Mouse (Mus musculus) mouse trophoblast stem cell (cell line): ENCODE results near the gene Cyp2d10.
"Not testable (repeated sequence)": the region's sequence is repeated elsewhere in the genome, so short reads cannot be mapped to it uniquely, and the experiment has no call there.

Experiments used
- in situ Hi-C, 2 experiments: fragments of 300-500 bp; cut with MseI, MboI; formaldehyde crosslinking; loops; 2 replicates in 1 of 2; 3 replicates in 1 of 2; pipeline ENCODE4 v1.15.1; 2025

The Cyp2d10 gene

GRCm38 (mm10) chr15:82406981-82407380 is at the start of gene Cyp2d10:
Cyp2d10 (minus strand) TSS chr15:82407195.
- in situ Hi-C loops, result no loop called here

- in situ Hi-C loops, result not testable (repeated sequence)
Measured at GRCm38 (mm10) chr15:82456086-82456790, 49.2 kb upstream of the Cyp2d10 start.

- in situ Hi-C loops, result not testable (repeated sequence)
Measured at GRCm38 (mm10) chr15:82453501-82453900, 46.5 kb upstream of the Cyp2d10 start.

- in situ Hi-C loops, result not testable (repeated sequence)
Measured at GRCm38 (mm10) chr15:82452133-82452532, 45.1 kb upstream of the Cyp2d10 start.

GRCm38 (mm10) chr15:82450045-82450444 is 43.0 kb upstream of the Cyp2d10 start:
- in situ Hi-C loops, result not testable (repeated sequence)

GRCm38 (mm10) chr15:82445196-82445595 is 38.2 kb upstream of the Cyp2d10 start:
- in situ Hi-C loops, result loop anchor here (5.0 kb wide), 1 partner anchor 48 kb away; no protein-coding TSS in a partner anchor

- in situ Hi-C loops, result no loop called here
Measured at GRCm38 (mm10) chr15:82443658-82444057, 36.7 kb upstream of the Cyp2d10 start.

- in situ Hi-C loops, result no loop called here
Measured at GRCm38 (mm10) chr15:82437975-82438617, 31.1 kb upstream of the Cyp2d10 start.

GRCm38 (mm10) chr15:82435606-82436005 is 28.6 kb upstream of the Cyp2d10 start:
- in situ Hi-C loops, result no loop called here

GRCm38 (mm10) chr15:82435011-82435410 is 28.0 kb upstream of the Cyp2d10 start:
- in situ Hi-C loops, result no loop called here

- in situ Hi-C loops, result no loop called here
Measured at GRCm38 (mm10) chr15:82434541-82434940, 27.5 kb upstream of the Cyp2d10 start.

GRCm38 (mm10) chr15:82433621-82434020 is 26.6 kb upstream of the Cyp2d10 start:
- in situ Hi-C loops, result no loop called here

GRCm38 (mm10) chr15:82433137-82433536 is 26.1 kb upstream of the Cyp2d10 start, which contains the start of gene Cyp2d9:
Cyp2d9 (plus strand) TSS chr15:82433437.
- in situ Hi-C loops, result no loop called here

- in situ Hi-C loops, result no loop called here
Measured at GRCm38 (mm10) chr15:82423471-82423870, 16.5 kb upstream of the Cyp2d10 start.

GRCm38 (mm10) chr15:82422935-82423334 is 15.9 kb upstream of the Cyp2d10 start:
- in situ Hi-C loops, result no loop called here

GRCm38 (mm10) chr15:82418616-82419015 is 11.6 kb upstream of the Cyp2d10 start:
- in situ Hi-C loops, result no loop called here

GRCm38 (mm10) chr15:82416797-82417789 is 10.1 kb upstream of the Cyp2d10 start:
- in situ Hi-C loops, result no loop called here

GRCm38 (mm10) chr15:82407536-82407935 is 541 bp upstream of the Cyp2d10 start:
- in situ Hi-C loops, result no loop called here

- in situ Hi-C loops, result no loop called here
Measured at GRCm38 (mm10) chr15:82404163-82404562, 2.8 kb downstream of the Cyp2d10 start.

- in situ Hi-C loops, result no loop called here
Measured at GRCm38 (mm10) chr15:82403606-82404005, 3.4 kb downstream of the Cyp2d10 start.

- in situ Hi-C loops, result no loop called here
Measured at GRCm38 (mm10) chr15:82402741-82403140, 4.3 kb downstream of the Cyp2d10 start.

GRCm38 (mm10) chr15:82402106-82402505 is 4.9 kb downstream of the Cyp2d10 start:
- in situ Hi-C loops, result no loop called here
